Mouse (Mus musculus): ENCODE measurements around the gene Pde11a. TPM values are rescaled to one million over a fixed set of nuclear protein-coding genes. Genes with fewer than 3 reads are reported as not detected.
A peak's percentile ranks its signal among the peaks of the same experiment; 100 is the strongest.

Gene Pde11a
- polyA plus RNA-seq, 2 experiments = 0.33 to 0.58 TPM

DNA sequence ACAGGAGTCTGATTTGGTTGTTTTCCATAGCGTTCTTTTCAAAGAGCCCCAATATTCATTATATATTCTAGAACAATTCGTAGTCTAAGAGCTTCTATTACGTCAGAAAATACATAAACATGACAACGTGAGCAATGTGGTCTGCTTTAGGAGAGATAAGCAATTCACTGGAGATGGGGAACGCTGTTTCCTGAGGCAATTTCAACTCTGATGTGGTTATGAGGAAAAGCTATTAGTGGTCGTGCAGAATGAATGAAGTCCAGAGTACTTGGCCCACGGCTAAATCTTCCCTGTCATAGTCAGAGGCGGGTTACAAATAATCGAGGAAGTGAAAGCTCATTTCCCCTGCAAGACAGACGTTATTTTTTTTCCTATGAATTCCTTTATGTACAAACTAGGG, 75.9 kb downstream of the Pde11a start:
- H3K9ac ChIP-seq (ENCODE audit: low read depth, low read length, severe bottlenecking) = no peak overlapping the region
- DNase-seq (ENCODE audit: low spot score) (no peak), ATAC-seq (ENCODE audit: low FRiP score, low read depth) (no peak)
- no peaks in the 10 kb centered on the region for H3K4me1 ChIP-seq (ENCODE audit: control insufficient read depth, insufficient read depth, low read length)
- no peak for TF ChIP-seq POLR2A (IDR thresholded peaks at IDR 0.05; ENCODE audit: borderline replicate concordance, extremely low read depth, insufficient read depth, insufficient read length)
- H3K4me2 ChIP-seq (replicated peaks; ENCODE audit: low read depth, low read length, severe bottlenecking) = no peak overlapping the region
- no peaks in the 10 kb centered on the region for H3K36me3 ChIP-seq (ENCODE audit: control insufficient read depth, insufficient read depth, low read length)
- 73% methylated on average over 10 of the region's 10 CpGs for WGBS
- H3K27me3 ChIP-seq (ENCODE audit: control insufficient read depth, insufficient read depth, low read length) = no peaks in the 10 kb centered on the region
- no peaks in the 10 kb centered on the region for H3K9me3 ChIP-seq (ENCODE audit: control insufficient read depth, low read length)
- H3K27ac ChIP-seq (replicated peaks; ENCODE audit: low read depth, low read length) = no peak overlapping the region
- no peak overlapping the region for H3K4me3 ChIP-seq (replicated peaks; ENCODE audit: low read length)

DNA sequence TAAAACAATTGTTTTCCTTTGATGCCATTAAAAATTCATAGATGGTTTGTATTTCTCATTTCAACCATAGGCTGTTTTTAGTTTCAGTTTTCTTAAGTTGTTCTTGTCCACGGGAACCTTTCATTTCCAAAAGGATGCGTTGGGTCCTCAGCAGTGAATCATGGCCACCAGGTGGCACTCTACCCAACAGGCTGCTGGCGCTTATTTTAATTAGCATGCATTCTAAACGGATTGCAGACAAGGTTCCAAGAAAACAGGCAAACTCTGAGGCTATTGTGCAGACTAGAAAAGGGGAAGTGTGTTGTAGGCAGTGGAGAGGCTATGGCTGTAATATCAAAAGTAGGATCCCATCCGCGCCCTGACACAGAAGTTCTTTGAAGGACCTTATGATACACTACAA, 83.7 kb downstream of the Pde11a start:
- H3K36me3 ChIP-seq (ENCODE audit: control insufficient read depth, insufficient read depth, low read length) = no peaks in the 10 kb centered on the region
- H3K9ac ChIP-seq (ENCODE audit: low read depth, low read length, severe bottlenecking) = no peak overlapping the region
- no peak overlapping the region for H3K4me3 ChIP-seq (replicated peaks; ENCODE audit: low read length)
- no peaks in the 10 kb centered on the region for H3K27me3 ChIP-seq (ENCODE audit: control insufficient read depth, insufficient read depth, low read length)
- no peak overlapping the region for H3K4me2 ChIP-seq (replicated peaks; ENCODE audit: low read depth, low read length, severe bottlenecking)
- no peak overlapping the region for H3K27ac ChIP-seq (replicated peaks; ENCODE audit: low read depth, low read length)
- DNase-seq (ENCODE audit: low spot score) (peak; percentile 32), ATAC-seq (ENCODE audit: low FRiP score, low read depth) (no peak)
- H3K9me3 ChIP-seq (ENCODE audit: control insufficient read depth, low read length) = no peaks in the 10 kb centered on the region
- WGBS = 46% methylated on average over 6 of the region's 6 CpGs
- no peaks in the 10 kb centered on the region for H3K4me1 ChIP-seq (ENCODE audit: control insufficient read depth, insufficient read depth, low read length)
- TF ChIP-seq POLR2A (IDR thresholded peaks at IDR 0.05; ENCODE audit: borderline replicate concordance, extremely low read depth, insufficient read depth, insufficient read length) = no peak

DNA sequence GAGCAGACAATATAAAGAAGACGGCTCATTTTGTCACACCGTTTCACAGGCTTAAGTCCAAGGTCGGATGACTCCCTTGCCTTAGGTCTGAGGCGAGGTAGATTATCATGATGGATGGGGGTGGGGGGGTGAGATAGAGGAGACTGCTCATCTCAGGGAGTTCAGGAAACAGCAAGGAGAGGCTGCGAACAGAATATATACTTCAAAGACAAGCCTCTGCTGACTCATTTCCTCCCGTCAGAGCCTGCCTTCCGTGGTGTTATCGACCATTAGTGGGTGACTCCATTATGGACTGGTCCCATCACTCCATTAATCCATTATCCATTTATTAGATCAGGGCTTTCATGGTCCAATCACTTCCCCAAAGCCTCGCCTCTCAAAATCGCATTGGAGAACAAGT, 87.2 kb downstream of the Pde11a start:
- no peaks in the 10 kb centered on the region for H3K27me3 ChIP-seq (ENCODE audit: control insufficient read depth, insufficient read depth, low read length)
- H3K9ac ChIP-seq (ENCODE audit: low read depth, low read length, severe bottlenecking) = no peak overlapping the region
- DNase-seq (ENCODE audit: low spot score) (no peak), ATAC-seq (ENCODE audit: low FRiP score, low read depth) (no peak)
- H3K4me1 ChIP-seq (ENCODE audit: control insufficient read depth, insufficient read depth, low read length) = no peaks in the 10 kb centered on the region
- WGBS = 79% methylated on average over 10 of the region's 10 CpGs
- H3K9me3 ChIP-seq (ENCODE audit: control insufficient read depth, low read length) = no peaks in the 10 kb centered on the region
- no peak overlapping the region for H3K4me3 ChIP-seq (replicated peaks; ENCODE audit: low read length)
- H3K4me2 ChIP-seq (replicated peaks; ENCODE audit: low read depth, low read length, severe bottlenecking) = no peak overlapping the region
- no peak for TF ChIP-seq POLR2A (IDR thresholded peaks at IDR 0.05; ENCODE audit: borderline replicate concordance, extremely low read depth, insufficient read depth, insufficient read length)
- H3K27ac ChIP-seq (replicated peaks; ENCODE audit: low read depth, low read length) = no peak overlapping the region
- H3K36me3 ChIP-seq (ENCODE audit: control insufficient read depth, insufficient read depth, low read length) = no peaks in the 10 kb centered on the region

DNA sequence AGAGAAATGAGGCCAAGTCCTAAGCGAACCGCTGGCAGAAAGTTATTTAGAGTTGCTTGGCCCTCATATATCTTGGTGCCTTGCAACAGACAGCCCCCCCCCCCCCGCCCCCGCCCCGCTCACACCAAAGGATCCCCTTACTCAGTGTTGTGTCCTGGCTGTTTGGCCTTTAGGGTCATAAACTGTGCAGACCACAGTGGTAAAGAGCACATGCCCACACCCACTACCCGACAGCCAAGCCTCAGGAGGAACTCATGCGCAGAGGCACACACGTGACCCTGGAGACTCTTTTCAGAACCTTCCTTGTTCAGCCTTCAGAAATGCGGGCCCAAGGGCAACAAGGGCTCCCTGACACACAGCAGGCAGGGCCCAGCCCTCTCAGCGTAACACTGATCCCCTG, 90.3 kb downstream of the Pde11a start:
- no peak for DNase-seq (ENCODE audit: low spot score)
- Histone ChIP-seq H3K27ac (replicated peaks; ENCODE audit: low read depth, low read length) (no peak overlapping the region), H3K36me3 (ENCODE audit: control insufficient read depth, insufficient read depth, low read length) (no peaks in the 10 kb centered on the region), H3K4me1 (ENCODE audit: control insufficient read depth, insufficient read depth, low read length) (no peaks in the 10 kb centered on the region), H3K9me3 (ENCODE audit: control insufficient read depth, low read length) (no peaks in the 10 kb centered on the region), H3K4me3 (replicated peaks; ENCODE audit: low read length) (no peak overlapping the region), H3K4me2 (replicated peaks; ENCODE audit: low read depth, low read length, severe bottlenecking) (no peak overlapping the region), H3K27me3 (ENCODE audit: control insufficient read depth, insufficient read depth, low read length) (no peaks in the 10 kb centered on the region), H3K9ac (ENCODE audit: low read depth, low read length, severe bottlenecking) (no peak overlapping the region)
- WGBS = 53% methylated on average over 10 of the region's 10 CpGs
- no peak for TF ChIP-seq POLR2A (IDR thresholded peaks at IDR 0.05; ENCODE audit: borderline replicate concordance, extremely low read depth, insufficient read depth, insufficient read length)
- no peak for ATAC-seq (ENCODE audit: low FRiP score, low read depth)

DNA sequence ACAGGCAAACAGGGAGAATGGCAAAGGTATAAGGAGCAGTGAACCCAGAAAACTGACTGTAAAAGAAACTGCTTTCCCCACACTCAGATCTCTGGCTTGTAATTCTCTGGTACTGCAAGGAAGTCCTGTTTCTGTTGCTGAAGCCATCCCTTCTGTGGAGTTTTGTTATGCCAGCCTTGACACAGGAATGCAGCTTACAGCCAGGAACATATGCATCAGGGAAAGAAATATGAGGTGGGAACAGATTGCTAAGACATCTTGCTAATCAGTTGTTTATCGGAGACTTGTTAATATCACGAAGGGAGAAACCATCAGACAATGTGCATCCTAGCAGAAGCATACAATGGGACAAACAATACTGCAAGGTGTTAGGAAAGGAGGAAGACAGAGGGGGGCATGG, 99.4 kb downstream of the Pde11a start:
- DNase-seq (ENCODE audit: low spot score) (no peak), ATAC-seq (ENCODE audit: low FRiP score, low read depth) (no peak)
- no peaks in the 10 kb centered on the region for H3K9me3 ChIP-seq (ENCODE audit: control insufficient read depth, low read length)
- H3K27ac ChIP-seq (replicated peaks; ENCODE audit: low read depth, low read length) = no peak overlapping the region
- H3K36me3 ChIP-seq (ENCODE audit: control insufficient read depth, insufficient read depth, low read length) = no peaks in the 10 kb centered on the region
- H3K4me2 ChIP-seq (replicated peaks; ENCODE audit: low read depth, low read length, severe bottlenecking) = no peak overlapping the region
- H3K27me3 ChIP-seq (ENCODE audit: control insufficient read depth, insufficient read depth, low read length) = no peaks in the 10 kb centered on the region
- TF ChIP-seq POLR2A (IDR thresholded peaks at IDR 0.05; ENCODE audit: borderline replicate concordance, extremely low read depth, insufficient read depth, insufficient read length) = no peak
- H3K4me3 ChIP-seq (replicated peaks; ENCODE audit: low read length) = no peak overlapping the region
- WGBS = 74% methylated on average over 2 of the region's 2 CpGs
- no peak overlapping the region for H3K9ac ChIP-seq (ENCODE audit: low read depth, low read length, severe bottlenecking)
- no peaks in the 10 kb centered on the region for H3K4me1 ChIP-seq (ENCODE audit: control insufficient read depth, insufficient read depth, low read length)

DNA sequence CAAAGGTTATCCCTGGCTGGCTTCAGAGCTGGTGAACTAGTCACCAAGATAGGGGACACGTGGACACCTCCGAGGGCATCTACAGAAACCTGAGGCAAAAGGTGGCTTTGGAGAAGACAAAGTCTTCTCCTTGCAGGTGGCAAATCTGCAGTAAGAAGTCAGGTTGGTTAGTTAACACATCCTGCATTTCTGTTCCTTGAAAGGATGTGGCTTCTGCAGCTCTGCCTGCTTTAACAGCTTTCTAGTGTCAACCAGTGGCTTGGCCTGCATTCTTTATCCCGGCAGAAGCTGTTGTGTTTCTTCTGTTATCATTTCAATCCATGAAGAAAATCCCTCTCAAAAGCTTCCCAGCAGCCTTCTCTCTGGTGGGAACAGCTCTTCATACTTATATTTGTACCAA, 100.1 kb downstream of the Pde11a start:
- TF ChIP-seq POLR2A (IDR thresholded peaks at IDR 0.05; ENCODE audit: borderline replicate concordance, extremely low read depth, insufficient read depth, insufficient read length) = no peak
- WGBS = 88% methylated on average over 3 of the region's 3 CpGs
- H3K27ac ChIP-seq (replicated peaks; ENCODE audit: low read depth, low read length) = no peak overlapping the region
- H3K4me3 ChIP-seq (replicated peaks; ENCODE audit: low read length) = no peak overlapping the region
- H3K4me1 ChIP-seq (ENCODE audit: control insufficient read depth, insufficient read depth, low read length) = no peaks in the 10 kb centered on the region
- H3K9ac ChIP-seq (ENCODE audit: low read depth, low read length, severe bottlenecking) = no peak overlapping the region
- no peak for ATAC-seq (ENCODE audit: low FRiP score, low read depth)
- no peak overlapping the region for H3K4me2 ChIP-seq (replicated peaks; ENCODE audit: low read depth, low read length, severe bottlenecking)
- H3K9me3 ChIP-seq (ENCODE audit: control insufficient read depth, low read length) = no peaks in the 10 kb centered on the region
- H3K36me3 ChIP-seq (ENCODE audit: control insufficient read depth, insufficient read depth, low read length) = no peaks in the 10 kb centered on the region
- DNase-seq (ENCODE audit: low spot score) = no peak
- H3K27me3 ChIP-seq (ENCODE audit: control insufficient read depth, insufficient read depth, low read length) = no peaks in the 10 kb centered on the region
